Mouse (Mus musculus) embryonic facial prominence, embryonic 15.5 days (tissue): Measurements from ENCODE around the gene Olfr670. TPM values are rescaled to one million over a fixed set of nuclear protein-coding genes. Genes with fewer than 3 reads are reported as not detected.
"Not testable (repeated sequence)": the region's sequence is repeated elsewhere in the genome, so short reads cannot be mapped to it uniquely, and the experiment has no call there.

ENCODE experiments used
- ATAC-seq: fragments of 200-750 bp; cut with Nextera tagmentation; 2 replicates; pipeline ENCODE4 v1.8.0; 2017; ENCODE audit warnings: low read depth, moderate TSS enrichment; ENCODE audit not compliant: insufficient number of reproducible peaks, low FRiP score, low TSS enrichment
- H3K27ac ChIP-seq: fragments of 300-500 bp; sonication (generic); replicated peaks from 2 replicates; pipeline ENCODE4 v1.5.1; 2015; ENCODE audit warnings: mild to moderate bottlenecking, inconsistent platforms
- H3K27me3 ChIP-seq: fragments of 300-500 bp; sonication (generic); 2 replicates; pipeline ENCODE4 v1.6.1; 2015; ENCODE audit warnings: inconsistent platforms
- H3K36me3 ChIP-seq: fragments of 300-500 bp; sonication (generic); 2 replicates; pipeline ENCODE4 v1.6.1; 2015; ENCODE audit warnings: mild to moderate bottlenecking, inconsistent platforms
- H3K4me1 ChIP-seq: fragments of 300-500 bp; sonication (generic); 2 replicates; pipeline ENCODE4 v1.6.1; 2015; ENCODE audit warnings: inconsistent platforms
- H3K4me2 ChIP-seq: fragments of 300-500 bp; sonication (generic); replicated peaks from 2 replicates; pipeline ENCODE4 v1.6.1; 2015; ENCODE audit warnings: mild to moderate bottlenecking, inconsistent platforms
- H3K4me3 ChIP-seq: fragments of 300-500 bp; sonication (generic); replicated peaks from 2 replicates; pipeline ENCODE4 v1.5.1; 2015; ENCODE audit warnings: mild to moderate bottlenecking, inconsistent platforms
- H3K9ac ChIP-seq: fragments of 300-500 bp; sonication (generic); 2 replicates; pipeline ENCODE4 v1.6.1; 2015; ENCODE audit warnings: inconsistent platforms
- H3K9me3 ChIP-seq: fragments of 300-500 bp; sonication (generic); replicated peaks from 2 replicates; pipeline ENCODE4 v1.6.1; 2016; ENCODE audit warnings: inconsistent platforms
- WGBS: fragments of 180-500 bp; shearing (Covaris S2); methylation state at CpG from one replicate; pipeline ENCODE4 v1.1.7; 2015; 5-methylcytosine and 5-hydroxymethylcytosine counted together
- polyA plus RNA-seq: library from polyadenylated mRNA; unstranded; fragments of >200 nt; fragmentation: Nextera tagmentation; extraction: Ambion mirVana; gene quantifications from 2 replicates; pipeline ENCODE4 v1.2.1, GENCODE M21; 2015

Olfr670 gene
- not detected in 2 replicates for polyA plus RNA-seq

- 48% methylated on average over 1 of the region's 1 CpGs for WGBS
- Histone ChIP-seq H3K36me3 (no peaks in the 10 kb centered on the region), H3K9me3 (no peaks in the 10 kb centered on the region), H3K9ac (no peak within 1 kb of the TSS), H3K27ac (no peak within 1 kb of the TSS), H3K4me1 (no peaks in the 10 kb centered on the region), H3K27me3 (no peaks in the 10 kb centered on the region), H3K4me2 (no peak within 1 kb of the TSS), H3K4me3 (no peak within 1 kb of the TSS)
- ATAC-seq = no peak
These were observed at the start of gene Olfr670 for GRCm38 (mm10) chr7:104962520-104962919. TSS of gene Olfr670 (minus strand) at chr7:104962620.

DNA sequence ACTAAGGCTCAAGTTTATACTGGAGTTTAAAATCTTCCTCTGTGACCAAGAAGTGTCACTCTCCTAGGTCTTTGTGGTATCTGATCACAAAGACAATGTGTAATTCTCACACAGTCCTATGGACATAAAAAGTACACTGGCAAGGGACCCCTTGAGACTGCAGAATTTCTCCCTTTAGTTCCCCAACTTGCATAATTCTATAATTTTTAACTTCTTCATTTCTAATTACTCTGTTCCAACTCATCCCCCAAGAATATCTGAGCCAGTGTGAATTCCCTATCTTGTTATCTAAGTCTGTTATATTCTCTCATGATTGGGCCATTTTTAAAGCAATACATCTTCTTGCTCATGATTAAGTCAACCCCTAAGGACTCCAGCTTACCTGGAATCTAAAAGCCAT lies 39.5 kb upstream of the Olfr670 start, which contains the start of gene Olfr672:
Olfr672 (minus strand) TSS at position 101 of the 400 bp plus-strand sequence.
- no peak within 1 kb of the TSS for H3K27ac ChIP-seq
- no peak for ATAC-seq
- H3K4me1 ChIP-seq = no peaks in the 10 kb centered on the region
- H3K4me3 ChIP-seq = no peak within 1 kb of the TSS
- H3K9ac ChIP-seq = no peak within 1 kb of the TSS
- H3K27me3 ChIP-seq = no peaks in the 10 kb centered on the region
- H3K9me3 ChIP-seq = no peaks in the 10 kb centered on the region
- no peak within 1 kb of the TSS for H3K4me2 ChIP-seq
- H3K36me3 ChIP-seq = no peaks in the 10 kb centered on the region

- Histone ChIP-seq H3K4me2 (no peak within 1 kb of the TSS), H3K27me3 (no peaks in the 10 kb centered on the region), H3K4me1 (no peaks in the 10 kb centered on the region), H3K9me3 (no peaks in the 10 kb centered on the region), H3K27ac (no peak within 1 kb of the TSS), H3K36me3 (no peaks in the 10 kb centered on the region), H3K4me3 (no peak within 1 kb of the TSS), H3K9ac (no peak within 1 kb of the TSS)
- ATAC-seq = no peak
- 76% methylated on average over 1 of the region's 1 CpGs for WGBS
These were observed 16.6 kb upstream of the Olfr670 start, which contains the start of gene Olfr671 for GRCm38 (mm10) chr7:104979026-104979425. TSS of gene Olfr671 (minus strand) at chr7:104979126.

- H3K9ac ChIP-seq, H3K4me2 ChIP-seq, H3K36me3 ChIP-seq, H3K4me3 ChIP-seq, H3K9me3 ChIP-seq, ATAC-seq, H3K27ac ChIP-seq, H3K27me3 ChIP-seq, H3K4me1 ChIP-seq: not testable (repeated sequence)
- 73% methylated on average over 2 of the region's 2 CpGs for WGBS
These were observed 10.1 kb upstream of the Olfr670 start for GRCm38 (mm10) chr7:104972507-104972906.

GRCm38 (mm10) chr7:104950234-104950633 lies 12.2 kb downstream of the Olfr670 start:
- H3K9ac ChIP-seq, ATAC-seq, H3K4me1 ChIP-seq, H3K4me3 ChIP-seq, H3K27ac ChIP-seq, H3K4me2 ChIP-seq, H3K9me3 ChIP-seq, H3K36me3 ChIP-seq, H3K27me3 ChIP-seq: not testable (repeated sequence)
- 91% methylated on average over 16 of the region's 16 CpGs for WGBS

- Histone ChIP-seq H3K4me1 (no peaks in the 10 kb centered on the region), H3K9me3 (no peaks in the 10 kb centered on the region), H3K36me3 (no peaks in the 10 kb centered on the region), H3K4me2 (no peak within 1 kb of the TSS), H3K4me3 (no peak within 1 kb of the TSS), H3K27ac (no peak within 1 kb of the TSS), H3K9ac (no peak within 1 kb of the TSS), H3K27me3 (no peaks in the 10 kb centered on the region)
- ATAC-seq = no peak
- 90% methylated on average over 1 of the region's 1 CpGs for WGBS
These were observed 28.5 kb downstream of the Olfr670 start, which contains the start of gene Olfr669 for GRCm38 (mm10) chr7:104933940-104934339. TSS of gene Olfr669 (plus strand) at chr7:104934240.

DNA sequence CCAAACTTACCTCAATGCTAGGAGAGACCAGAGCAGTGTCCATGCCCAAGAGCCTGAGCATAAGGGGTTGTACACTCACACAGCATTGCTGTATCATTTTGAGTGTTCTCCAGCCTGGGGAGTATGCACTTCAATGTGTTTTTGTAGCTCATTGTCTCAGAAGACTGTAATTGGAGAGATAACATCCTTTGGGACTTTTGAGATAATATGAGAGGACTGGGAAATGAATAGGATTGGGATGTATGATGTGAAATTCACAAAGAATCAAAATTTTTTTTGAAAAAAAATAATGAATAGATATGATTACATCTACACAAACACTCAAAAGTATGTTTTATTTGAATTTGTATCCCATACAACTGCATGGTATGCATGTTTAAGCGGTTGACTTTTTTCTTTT lies 34.5 kb downstream of the Olfr670 start, which contains the start of gene Olfr668:
Olfr668 (minus strand) TSS at position 101 of the 400 bp plus-strand sequence.
- H3K4me1 ChIP-seq = no peaks in the 10 kb centered on the region
- 78% methylated on average over 1 of the region's 1 CpGs for WGBS
- H3K4me2 ChIP-seq = no peak within 1 kb of the TSS
- no peaks in the 10 kb centered on the region for H3K27me3 ChIP-seq
- H3K27ac ChIP-seq = no peak within 1 kb of the TSS
- no peak within 1 kb of the TSS for H3K9ac ChIP-seq
- no peaks in the 10 kb centered on the region for H3K9me3 ChIP-seq
- no peaks in the 10 kb centered on the region for H3K36me3 ChIP-seq
- no peak within 1 kb of the TSS for H3K4me3 ChIP-seq
- no peak for ATAC-seq

GRCm38 (mm10) chr7:104921382-104921781 lies 41.0 kb downstream of the Olfr670 start, which contains the start of gene Olfr667:
TSS of gene Olfr667 (minus strand) at chr7:104921482.
- no peak within 1 kb of the TSS for H3K27ac ChIP-seq
- H3K4me2 ChIP-seq = no peak within 1 kb of the TSS
- WGBS = 88% methylated on average over 1 of the region's 1 CpGs
- H3K36me3 ChIP-seq = no peaks in the 10 kb centered on the region
- H3K27me3 ChIP-seq = no peaks in the 10 kb centered on the region
- H3K4me1 ChIP-seq = no peaks in the 10 kb centered on the region
- ATAC-seq = no peak
- no peak within 1 kb of the TSS for H3K4me3 ChIP-seq
- no peaks in the 10 kb centered on the region for H3K9me3 ChIP-seq
- no peak within 1 kb of the TSS for H3K9ac ChIP-seq

Other genes with a start within 250 kb of the Olfr670 start
- not detected in 2 replicates for gene Usp17le, start 185.2 kb downstream of the Olfr670 start, polyA plus RNA-seq
- not detected in 2 replicates for gene Usp17lb, start 120.0 kb downstream of the Olfr670 start, polyA plus RNA-seq
- 0.12 TPM in 1 of 2 replicates, not detected in the other for gene Usp17la, start 105.6 kb downstream of the Olfr670 start, polyA plus RNA-seq
- 0.20 TPM in 1 of 2 replicates, not detected in the other for gene Olfr665, start 84.6 kb downstream of the Olfr670 start, polyA plus RNA-seq
- gene Olfr666, start 66.7 kb downstream of the Olfr670 start, polyA plus RNA-seq = 0.22 and 0.89 TPM in 2 replicates
- gene Olfr667, start 41.1 kb downstream of the Olfr670 start, polyA plus RNA-seq = not detected in 2 replicates
- gene Olfr668, start 34.6 kb downstream of the Olfr670 start, polyA plus RNA-seq = not detected in 2 replicates
- 0.23 and 0.50 TPM in 2 replicates for gene Olfr669, start 28.4 kb downstream of the Olfr670 start, polyA plus RNA-seq
- 0.08 and 0.22 TPM in 2 replicates for gene Olfr671, start 16.5 kb upstream of the Olfr670 start, polyA plus RNA-seq
- gene Olfr672, start 39.4 kb upstream of the Olfr670 start, polyA plus RNA-seq = 0.51 and 1.5 TPM in 2 replicates
- not detected in 2 replicates for gene Olfr675, start 65.8 kb upstream of the Olfr670 start, polyA plus RNA-seq
- not detected in 2 replicates for gene Olfr676, start 70.1 kb upstream of the Olfr670 start, polyA plus RNA-seq
- 0.47 TPM in 1 of 2 replicates, not detected in the other for gene Olfr677, start 88.8 kb upstream of the Olfr670 start, polyA plus RNA-seq
- gene Olfr678, start 101.9 kb upstream of the Olfr670 start, polyA plus RNA-seq = not detected in 2 replicates
- 0.04 and 0.21 TPM in 2 replicates for gene Olfr679, start 118.6 kb upstream of the Olfr670 start, polyA plus RNA-seq
- not detected in 2 replicates for gene Olfr680-ps1, start 130.2 kb upstream of the Olfr670 start, polyA plus RNA-seq
- 0.11 and 0.71 TPM in 2 replicates for gene Olfr681, start 154.2 kb upstream of the Olfr670 start, polyA plus RNA-seq
- 0.61 TPM in 1 of 2 replicates, not detected in the other for gene Olfr683, start 184.4 kb upstream of the Olfr670 start, polyA plus RNA-seq
- gene Olfr684, start 201.0 kb upstream of the Olfr670 start, polyA plus RNA-seq = not detected in 2 replicates
- 0.25 and 0.27 TPM in 2 replicates for gene Olfr685, start 223.4 kb upstream of the Olfr670 start, polyA plus RNA-seq
- 0.09 TPM in 1 of 2 replicates, not detected in the other for gene Olfr686, start 244.9 kb upstream of the Olfr670 start, polyA plus RNA-seq